Mouse (Mus musculus) stomach, embryonic 16.5 days (tissue): ENCODE data around the gene Vat1. TPM values are rescaled to one million over a fixed set of nuclear protein-coding genes. Genes with fewer than 3 reads are reported as not detected.
"Not testable (repeated sequence)": the region's sequence is repeated elsewhere in the genome, so short reads cannot be mapped to it uniquely, and the experiment has no call there.

Experiments
- ATAC-seq: fragments of 200-750 bp; cut with Nextera tagmentation; 2 replicates; pipeline ENCODE4 v1.8.0; 2017; ENCODE audit warnings: moderate number of reproducible peaks, moderate TSS enrichment; ENCODE audit not compliant: insufficient read depth, low FRiP score
- H3K27ac ChIP-seq: fragments of 300-500 bp; sonication (generic); 2 replicates; pipeline ENCODE4 v1.5.1; 2014; ENCODE audit warnings: low read length
- H3K27me3 ChIP-seq: fragments of 300-500 bp; sonication (generic); 2 replicates; pipeline ENCODE4 v1.6.1; 2014; ENCODE audit warnings: low read length, control low read depth, mixed read lengths; ENCODE audit not compliant: control insufficient read depth, insufficient read depth
- H3K36me3 ChIP-seq: fragments of 300-500 bp; sonication (generic); 2 replicates; pipeline ENCODE4 v1.6.1; 2014; ENCODE audit warnings: low read length; ENCODE audit not compliant: control insufficient read depth, insufficient read depth
- H3K4me1 ChIP-seq: fragments of 300-500 bp; sonication (generic); 2 replicates; pipeline ENCODE4 v1.6.1; 2014; ENCODE audit warnings: low read length, control low read depth, mixed read lengths; ENCODE audit not compliant: control insufficient read depth, insufficient read depth
- H3K4me2 ChIP-seq: fragments of 300-500 bp; sonication (generic); 2 replicates; pipeline ENCODE4 v1.6.1; 2014; ENCODE audit warnings: low read depth, low read length, mixed read lengths
- H3K4me3 ChIP-seq: fragments of 300-500 bp; sonication (generic); replicated peaks from 2 replicates; pipeline ENCODE4 v1.5.1; 2014; ENCODE audit warnings: mild to moderate bottlenecking, low read length
- H3K9ac ChIP-seq: fragments of 300-500 bp; sonication (generic); 2 replicates; pipeline ENCODE4 v1.6.1; 2014; ENCODE audit warnings: low read length
- H3K9me3 ChIP-seq: fragments of 300-500 bp; sonication (generic); replicated peaks from 2 replicates; pipeline ENCODE4 v1.6.1; 2016; ENCODE audit warnings: low read length, control low read depth; ENCODE audit not compliant: control insufficient read depth
- WGBS: fragments of 180-500 bp; shearing (Covaris S2); extraction: QIAGEN DNeasy Blood & Tissue Kit; methylation state at CpG from one replicate; pipeline ENCODE4 v1.1.7; 2014; 5-methylcytosine and 5-hydroxymethylcytosine counted together
- polyA plus RNA-seq: library from polyadenylated mRNA; unstranded; fragments of >200 nt; fragmentation: Nextera tagmentation; extraction: Ambion mirVana; gene quantifications from 2 replicates; pipeline ENCODE4 v1.2.1, GENCODE M21; 2015

Gene Vat1
- polyA plus RNA-seq, 1 experiment from 2014 or later, result 67.1 TPM

DNA sequence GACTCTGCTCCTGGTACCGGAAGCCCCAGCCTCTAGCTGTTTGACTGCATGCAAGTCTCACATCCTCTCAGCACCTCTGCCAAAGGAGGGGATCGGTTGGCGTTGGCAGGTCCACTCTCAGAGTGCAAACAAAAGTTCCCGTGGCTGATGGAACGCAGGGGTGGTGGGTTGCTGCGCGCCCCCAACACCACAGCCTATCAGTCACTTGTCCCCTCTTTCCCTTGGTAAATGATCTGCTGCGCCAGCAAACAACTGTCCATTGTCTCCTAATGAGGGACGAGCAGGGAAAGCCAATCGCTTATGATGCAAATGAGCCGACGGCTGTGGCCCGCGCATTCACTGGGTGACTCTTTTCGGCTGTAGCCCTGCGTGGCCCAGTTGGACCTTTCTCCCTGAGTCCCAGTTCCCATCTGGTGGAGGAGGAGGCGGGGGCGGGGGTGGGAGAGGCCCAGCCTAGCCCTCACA lies 13.2 kb upstream of the Vat1 start:
- H3K9ac ChIP-seq, result peak overlapping the region; percentile 35; the same call in 1 of the 2 replicates
- H3K4me3 ChIP-seq, result no peak overlapping the region
- no peaks in the 10 kb centered on the region for H3K9me3 ChIP-seq
- H3K27me3 ChIP-seq, result no peaks in the 10 kb centered on the region
- no peak overlapping the region for H3K27ac ChIP-seq
- ATAC-seq, result no peak
- 14% methylated on average over 18 of the region's 18 CpGs for WGBS
- peaks cover 8% of the 10 kb centered on the region for H3K4me1 ChIP-seq
- peak overlapping the region; percentile 34; the same call in 1 of the 2 replicates for H3K4me2 ChIP-seq
- H3K36me3 ChIP-seq, result no peaks in the 10 kb centered on the region

DNA sequence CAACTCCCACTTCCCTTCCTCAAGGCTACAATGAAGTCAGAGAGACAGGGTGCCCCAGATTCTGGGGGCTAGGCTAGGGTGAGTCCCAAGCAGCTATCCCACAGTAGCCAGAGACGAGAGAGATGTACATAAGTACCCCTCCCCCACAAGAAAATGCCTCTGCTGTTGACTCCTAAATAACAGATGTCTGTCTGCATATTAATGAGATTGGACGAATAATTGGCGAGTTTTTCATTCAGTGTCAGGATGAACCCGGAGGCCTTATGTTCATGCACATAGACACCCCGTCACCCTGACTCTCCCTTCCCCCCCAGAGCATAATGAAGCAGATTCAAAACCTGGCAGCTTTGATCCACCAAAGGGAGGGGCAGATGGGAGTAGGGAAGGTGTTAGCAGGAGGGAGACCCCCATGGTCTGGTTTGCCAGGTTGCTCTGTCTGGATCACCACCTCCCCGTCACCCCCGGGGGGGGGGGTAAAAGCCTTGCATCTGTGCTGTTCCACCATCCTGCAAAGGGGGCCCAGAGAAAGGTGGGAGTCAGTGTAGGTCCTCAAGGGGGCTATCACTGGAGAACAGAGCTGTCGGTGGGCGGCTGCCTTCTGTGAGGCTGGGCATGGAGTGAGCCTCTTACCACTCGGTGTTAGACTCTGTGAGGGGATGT lies 11.7 kb upstream of the Vat1 start:
- no peak overlapping the region for H3K4me3 ChIP-seq
- no peak overlapping the region for H3K4me2 ChIP-seq
- no peak overlapping the region for H3K9ac ChIP-seq
- H3K27ac ChIP-seq, result no peak overlapping the region
- ATAC-seq, result no peak
- no peaks in the 10 kb centered on the region for H3K36me3 ChIP-seq
- H3K4me1 ChIP-seq, result peaks cover 8% of the 10 kb centered on the region
- no peaks in the 10 kb centered on the region for H3K9me3 ChIP-seq
- no peaks in the 10 kb centered on the region for H3K27me3 ChIP-seq
- 68% methylated on average over 10 of the region's 10 CpGs for WGBS

DNA sequence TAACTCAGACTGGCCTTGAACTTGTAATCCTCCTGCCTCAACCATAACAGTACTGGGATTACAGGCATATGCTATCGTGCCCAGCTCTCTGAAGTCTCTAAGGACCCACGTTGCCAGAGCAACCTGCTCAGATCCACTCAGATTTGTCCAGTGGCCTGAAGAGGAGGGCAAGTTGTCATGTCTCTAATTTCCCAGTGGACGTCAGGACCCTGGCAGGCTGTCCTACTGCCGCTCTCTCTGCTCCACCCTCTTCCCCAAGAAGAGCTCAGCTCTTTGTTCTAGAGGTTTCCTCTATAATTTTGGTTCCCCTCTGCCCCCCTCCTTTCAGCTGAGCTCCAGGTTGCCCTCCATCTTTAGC lies 11.1 kb upstream of the Vat1 start:
- Histone ChIP-seq H3K27me3 (no peaks in the 10 kb centered on the region), H3K9ac (no peak overlapping the region), H3K4me3 (no peak overlapping the region), H3K36me3 (no peaks in the 10 kb centered on the region), H3K27ac (no peak overlapping the region), H3K9me3 (no peaks in the 10 kb centered on the region), H3K4me1 (peaks cover 8% of the 10 kb centered on the region), H3K4me2 (no peak overlapping the region)
- no peak for ATAC-seq
- WGBS, result 56% methylated on average over 4 of the region's 4 CpGs

DNA sequence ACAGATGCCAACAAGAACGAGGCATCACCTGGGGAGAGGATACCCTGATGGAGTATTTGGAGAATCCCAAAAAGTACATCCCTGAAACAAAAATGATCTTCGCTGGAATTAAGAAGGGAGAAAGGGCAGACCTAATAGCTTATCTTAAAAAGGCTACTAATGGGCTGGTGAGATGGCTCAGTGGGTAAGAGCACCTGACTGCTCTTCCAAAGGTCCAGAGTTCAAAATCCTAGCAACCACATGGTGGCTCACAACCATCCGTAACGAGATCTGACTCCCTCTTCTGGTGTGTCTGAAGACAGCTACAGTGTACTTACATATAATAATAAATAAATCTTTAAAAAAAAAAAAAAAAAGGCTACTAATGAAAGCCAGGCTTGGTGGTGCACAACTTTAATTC lies 10.3 kb upstream of the Vat1 start:
- not testable (repeated sequence) for ATAC-seq, H3K9ac ChIP-seq, H3K36me3 ChIP-seq, H3K4me3 ChIP-seq, H3K4me1 ChIP-seq, H3K27me3 ChIP-seq, H3K27ac ChIP-seq, H3K4me2 ChIP-seq, H3K9me3 ChIP-seq
- 86% methylated on average over 4 of the region's 4 CpGs for WGBS

DNA sequence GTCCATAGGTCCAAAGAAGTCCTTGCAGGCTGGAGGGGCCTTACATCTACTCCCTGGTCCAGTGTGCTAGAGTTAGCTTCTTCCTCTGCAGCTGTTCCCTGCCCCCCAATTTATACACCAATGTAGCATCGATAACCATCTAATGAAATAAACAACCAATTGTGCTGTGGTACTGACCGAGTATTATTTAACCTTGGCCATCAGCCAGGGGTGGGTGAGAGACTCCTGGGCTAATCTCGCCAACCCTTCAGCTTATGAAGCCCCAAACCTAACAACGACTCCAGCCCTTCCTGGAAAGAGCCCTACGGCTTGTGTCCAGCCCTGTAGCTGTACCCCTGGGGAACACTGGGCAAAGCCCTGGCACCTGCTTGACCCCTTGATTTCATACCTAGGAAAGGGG lies 8.3 kb upstream of the Vat1 start:
- no peak for ATAC-seq

DNA sequence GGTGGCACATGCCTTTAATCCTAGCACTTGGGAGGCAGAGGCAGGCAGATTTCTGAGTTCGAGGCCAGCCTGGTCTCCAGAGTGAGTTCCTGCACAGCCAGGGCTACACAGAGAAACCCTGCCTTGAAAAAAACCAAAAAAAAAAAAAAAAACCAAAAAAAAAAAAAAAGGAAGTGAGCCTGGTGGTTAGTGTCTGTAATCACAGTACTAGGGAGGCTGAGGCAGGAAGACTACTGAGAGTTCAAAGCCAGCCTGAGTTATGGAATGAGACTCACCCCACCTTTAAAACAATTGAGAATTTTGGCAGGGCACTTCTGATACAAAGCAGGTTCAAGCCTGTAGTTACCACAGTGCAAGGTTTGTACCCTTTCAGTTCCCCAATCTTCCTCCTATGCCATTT lies 7.7 kb upstream of the Vat1 start:
- H3K36me3 ChIP-seq, H3K4me2 ChIP-seq, H3K27me3 ChIP-seq, H3K9ac ChIP-seq, ATAC-seq, H3K4me3 ChIP-seq, H3K27ac ChIP-seq, H3K9me3 ChIP-seq, H3K4me1 ChIP-seq: not testable (repeated sequence)
- WGBS, result 74% methylated on average over 1 of the region's 1 CpGs

More for the DNA sequence above, 8.3 kb upstream of the Vat1 start:
- H3K36me3 ChIP-seq, result no peaks in the 10 kb centered on the region
- H3K27me3 ChIP-seq, result no peaks in the 10 kb centered on the region
- H3K27ac ChIP-seq, result no peak overlapping the region
- WGBS, result 66% methylated on average over 5 of the region's 5 CpGs
- no peaks in the 10 kb centered on the region for H3K9me3 ChIP-seq
- H3K4me2 ChIP-seq, result no peak overlapping the region
- peaks cover 6% of the 10 kb centered on the region for H3K4me1 ChIP-seq
- H3K9ac ChIP-seq, result no peak overlapping the region
- H3K4me3 ChIP-seq, result no peak overlapping the region

DNA sequence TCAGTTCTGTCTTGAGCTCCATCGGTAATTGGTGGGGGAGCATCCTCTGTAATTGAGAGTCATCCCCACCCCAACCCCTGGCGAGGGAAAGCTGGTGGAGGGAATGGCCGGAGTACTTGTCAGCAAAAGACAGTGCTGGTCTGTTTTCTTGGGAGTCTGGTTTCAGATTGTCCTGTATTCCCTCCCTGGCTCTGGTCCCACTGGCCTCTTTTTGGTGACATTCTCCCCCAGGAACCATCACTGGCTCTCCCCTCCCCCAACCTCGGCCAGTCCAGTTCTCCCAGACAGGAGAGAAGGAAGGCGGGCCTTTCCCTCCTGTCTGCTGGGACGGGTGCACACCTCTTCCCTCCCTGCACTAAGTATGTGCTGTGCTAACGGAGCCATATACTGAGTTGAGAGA lies 6.3 kb upstream of the Vat1 start:
- ATAC-seq, result no peak
- Histone ChIP-seq H3K27me3 (no peaks in the 10 kb centered on the region), H3K36me3 (no peaks in the 10 kb centered on the region), H3K4me3 (no peak overlapping the region), H3K4me1 (peaks cover 6% of the 10 kb centered on the region; the same call in 1 of the 2 replicates), H3K9me3 (no peaks in the 10 kb centered on the region), H3K4me2 (no peak overlapping the region), H3K9ac (no peak overlapping the region), H3K27ac (no peak overlapping the region)
- 47% methylated on average over 7 of the region's 7 CpGs for WGBS

DNA sequence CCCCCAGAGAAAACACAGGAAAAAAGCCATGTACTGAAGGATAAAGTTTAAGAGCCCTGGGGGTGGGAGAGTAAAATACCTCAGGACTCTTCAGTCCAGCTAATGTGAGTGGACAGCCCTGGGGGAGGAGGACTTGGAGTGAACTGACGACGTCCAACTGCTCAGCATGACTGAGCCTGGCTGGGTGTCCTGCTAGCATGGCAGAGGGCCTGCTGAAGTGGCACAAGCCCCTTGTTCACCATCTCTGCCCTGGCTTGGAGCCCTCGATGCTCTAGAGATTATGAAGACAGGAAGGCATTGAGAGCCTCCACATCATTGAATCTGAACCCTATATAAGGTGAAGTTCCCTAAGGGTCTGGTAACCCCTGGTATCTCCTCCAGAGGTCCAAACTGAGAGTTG lies 5.9 kb upstream of the Vat1 start:
- no peak overlapping the region for H3K4me2 ChIP-seq
- H3K4me1 ChIP-seq, result peaks cover 6% of the 10 kb centered on the region; the same call in 1 of the 2 replicates
- no peaks in the 10 kb centered on the region for H3K27me3 ChIP-seq
- no peak overlapping the region for H3K27ac ChIP-seq
- H3K9ac ChIP-seq, result no peak overlapping the region
- H3K4me3 ChIP-seq, result no peak overlapping the region
- H3K9me3 ChIP-seq, result no peaks in the 10 kb centered on the region
- ATAC-seq, result no peak
- WGBS, result 71% methylated on average over 3 of the region's 3 CpGs
- no peaks in the 10 kb centered on the region for H3K36me3 ChIP-seq

DNA sequence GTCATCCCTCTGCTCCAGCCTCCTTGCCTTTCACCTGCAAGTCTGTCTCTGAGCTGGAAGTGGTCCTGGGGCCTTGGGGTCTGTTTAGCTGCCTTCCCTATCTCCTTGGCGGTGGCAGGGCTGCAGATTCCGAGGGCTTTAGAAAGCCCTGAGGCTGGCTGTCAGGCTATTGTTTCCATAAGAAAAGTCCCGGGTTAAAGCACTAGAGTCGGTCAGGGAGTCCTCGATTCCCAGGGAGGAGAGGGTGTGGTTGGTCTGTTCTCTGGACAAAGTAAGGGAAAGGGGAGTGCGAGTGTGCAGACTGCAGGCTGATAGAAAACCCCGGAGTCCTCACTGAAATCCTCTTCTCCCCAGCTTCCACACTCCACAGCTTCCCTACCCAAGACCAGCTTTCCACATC lies 4.2 kb upstream of the Vat1 start:
- Histone ChIP-seq H3K4me1 (peaks cover 10% of the 10 kb centered on the region; the same call in 1 of the 2 replicates), H3K36me3 (no peaks in the 10 kb centered on the region), H3K4me2 (no peak overlapping the region), H3K9ac (no peak overlapping the region), H3K27me3 (no peaks in the 10 kb centered on the region), H3K9me3 (no peaks in the 10 kb centered on the region), H3K4me3 (no peak overlapping the region), H3K27ac (no peak overlapping the region)
- 52% methylated on average over 7 of the region's 7 CpGs for WGBS
- no peak for ATAC-seq
